Mouse (Mus musculus): ENCODE measurements around the gene Pum2. TPM values are rescaled to one million over a fixed set of nuclear protein-coding genes. Genes with fewer than 3 reads are reported as not detected.
A peak's percentile ranks its signal among the peaks of the same experiment; 100 is the strongest.

Pum2 gene
- polyA plus RNA-seq, 1 experiment = 65.1 TPM

- Histone ChIP-seq H3K27ac (ENCODE audit: insufficient read depth, low read length) (no peak overlapping the region), H3K4me1 (ENCODE audit: control insufficient read depth, insufficient read depth, low read length) (no peaks in the 10 kb centered on the region), H3K4me3 (replicated peaks; ENCODE audit: insufficient read depth, low read depth, low read length) (no peak overlapping the region), H3K27me3 (ENCODE audit: control insufficient read depth, insufficient read depth, low read length) (no peaks in the 10 kb centered on the region)
- no peak for DNase-seq
- TF ChIP-seq POLR2A (IDR thresholded peaks at IDR 0.05; ENCODE audit: borderline replicate concordance, insufficient read depth, low read length) (no peak), CTCF (IDR thresholded peaks at IDR 0.05; ENCODE audit: borderline replicate concordance, insufficient read depth, low read depth, low read length) (no peak)
- WGBS = 82% methylated on average over 15 of the region's 15 CpGs
These were observed 90.4 kb downstream of the Pum2 start for GRCm38 (mm10) chr12:8764221-8764930.

- TF ChIP-seq POLR2A (IDR thresholded peaks at IDR 0.05; ENCODE audit: borderline replicate concordance, insufficient read depth, low read length) (no peak), CTCF (IDR thresholded peaks at IDR 0.05; ENCODE audit: borderline replicate concordance, insufficient read depth, low read depth, low read length) (peak; percentile 75)
- Histone ChIP-seq H3K27ac (ENCODE audit: insufficient read depth, low read length) (peak within 1 kb of the TSS; percentile 35), H3K4me1 (ENCODE audit: control insufficient read depth, insufficient read depth, low read length) (0 out of 2 replicates have a peak, but pooled peaks cover 2% of the 10 kb centered on the region), H3K27me3 (ENCODE audit: control insufficient read depth, insufficient read depth, low read length) (no peaks in the 10 kb centered on the region), H3K4me3 (replicated peaks; ENCODE audit: insufficient read depth, low read depth, low read length) (peak within 1 kb of the TSS; percentile 70)
- under 1% methylated on average over 67 of the region's 67 CpGs for WGBS
- peak; percentile 83 to 87 for DNase-seq
These were observed 97.3 kb downstream of the Pum2 start, which contains the start of gene Sdc1 for GRCm38 (mm10) chr12:8770946-8771843. Gene Sdc1 (plus strand): TSS chr12:8771323.

GRCm38 (mm10) chr12:8771844-8772380, 98.0 kb downstream of the Pum2 start:
- Histone ChIP-seq H3K4me3 (replicated peaks; ENCODE audit: insufficient read depth, low read depth, low read length) (peak overlapping the region; percentile 70), H3K27me3 (ENCODE audit: control insufficient read depth, insufficient read depth, low read length) (no peaks in the 10 kb centered on the region), H3K27ac (ENCODE audit: insufficient read depth, low read length) (peak overlapping the region; percentile 35), H3K4me1 (ENCODE audit: control insufficient read depth, insufficient read depth, low read length) (peaks cover 3% of the 10 kb centered on the region; the same call in 1 of the 2 replicates)
- TF ChIP-seq POLR2A (IDR thresholded peaks at IDR 0.05; ENCODE audit: borderline replicate concordance, insufficient read depth, low read length) (no peak), CTCF (IDR thresholded peaks at IDR 0.05; ENCODE audit: borderline replicate concordance, insufficient read depth, low read depth, low read length) (no peak)
- no peak for DNase-seq
- under 1% methylated on average over 37 of the region's 37 CpGs for WGBS

- no peaks in the 10 kb centered on the region for H3K27me3 ChIP-seq (ENCODE audit: control insufficient read depth, insufficient read depth, low read length)
- peak overlapping the region; percentile 35; the same call in 1 of the 2 replicates for H3K27ac ChIP-seq (ENCODE audit: insufficient read depth, low read length)
- peak; percentile 42 to 56 for DNase-seq
- TF ChIP-seq POLR2A (IDR thresholded peaks at IDR 0.05; ENCODE audit: borderline replicate concordance, insufficient read depth, low read length) (no peak), CTCF (IDR thresholded peaks at IDR 0.05; ENCODE audit: borderline replicate concordance, insufficient read depth, low read depth, low read length) (no peak)
- H3K4me3 ChIP-seq (replicated peaks; ENCODE audit: insufficient read depth, low read depth, low read length) = peak overlapping the region; percentile 70
- WGBS = 1% methylated on average over 55 of the region's 55 CpGs
- peaks cover 8% of the 10 kb centered on the region; the same call in 1 of the 2 replicates for H3K4me1 ChIP-seq (ENCODE audit: control insufficient read depth, insufficient read depth, low read length)
These were observed 98.7 kb downstream of the Pum2 start for GRCm38 (mm10) chr12:8772451-8773143.

- TF ChIP-seq CTCF (IDR thresholded peaks at IDR 0.05; ENCODE audit: borderline replicate concordance, insufficient read depth, low read depth, low read length) = no peak
- no peak for TF ChIP-seq POLR2A (IDR thresholded peaks at IDR 0.05; ENCODE audit: borderline replicate concordance, insufficient read depth, low read length)
- Histone ChIP-seq H3K4me1 (ENCODE audit: control insufficient read depth, insufficient read depth, low read length) (peaks cover 12% of the 10 kb centered on the region), H3K27ac (ENCODE audit: insufficient read depth, low read length) (no peak overlapping the region), H3K4me3 (replicated peaks; ENCODE audit: insufficient read depth, low read depth, low read length) (peak overlapping the region; percentile 70), H3K27me3 (ENCODE audit: control insufficient read depth, insufficient read depth, low read length) (no peaks in the 10 kb centered on the region)
- 87% methylated on average over 6 of the region's 6 CpGs for WGBS
- no peak for DNase-seq
These were observed 99.4 kb downstream of the Pum2 start for GRCm38 (mm10) chr12:8773336-8773735.

GRCm38 (mm10) chr12:8774183-8774582, 100.2 kb downstream of the Pum2 start:
- TF ChIP-seq POLR2A (IDR thresholded peaks at IDR 0.05; ENCODE audit: borderline replicate concordance, insufficient read depth, low read length) = no peak
- TF ChIP-seq CTCF (IDR thresholded peaks at IDR 0.05; ENCODE audit: borderline replicate concordance, insufficient read depth, low read depth, low read length) = no peak
- Histone ChIP-seq H3K27ac (ENCODE audit: insufficient read depth, low read length) (no peak overlapping the region), H3K27me3 (ENCODE audit: control insufficient read depth, insufficient read depth, low read length) (no peaks in the 10 kb centered on the region), H3K4me1 (ENCODE audit: control insufficient read depth, insufficient read depth, low read length) (peaks cover 15% of the 10 kb centered on the region), H3K4me3 (replicated peaks; ENCODE audit: insufficient read depth, low read depth, low read length) (no peak overlapping the region)
- DNase-seq = no peak

- Histone ChIP-seq H3K27me3 (ENCODE audit: control insufficient read depth, insufficient read depth, low read length) (no peaks in the 10 kb centered on the region), H3K4me3 (replicated peaks; ENCODE audit: insufficient read depth, low read depth, low read length) (no peak overlapping the region), H3K27ac (ENCODE audit: insufficient read depth, low read length) (no peak overlapping the region), H3K4me1 (ENCODE audit: control insufficient read depth, insufficient read depth, low read length) (peaks cover 23% of the 10 kb centered on the region)
- WGBS = 91% methylated on average over 7 of the region's 7 CpGs
- no peak for TF ChIP-seq CTCF (IDR thresholded peaks at IDR 0.05; ENCODE audit: borderline replicate concordance, insufficient read depth, low read depth, low read length)
- no peak for TF ChIP-seq POLR2A (IDR thresholded peaks at IDR 0.05; ENCODE audit: borderline replicate concordance, insufficient read depth, low read length)
- no peak for DNase-seq
These were observed 102.3 kb downstream of the Pum2 start for GRCm38 (mm10) chr12:8776206-8776605.
